Mouse (Mus musculus) midbrain, embryonic 16.5 days (tissue): ENCODE results near the gene Man1c1. TPM values are rescaled to one million over a fixed set of nuclear protein-coding genes. Genes with fewer than 3 reads are reported as not detected.

Source experiments
- ATAC-seq: fragments of 200-750 bp; cut with Nextera tagmentation; 2 replicates; pipeline ENCODE4 v1.8.0; 2017; ENCODE audit warnings: moderate TSS enrichment
- H3K27ac ChIP-seq: fragments of 300-500 bp; sonication (generic); 2 replicates; pipeline ENCODE4 v1.5.1; 2014; ENCODE audit warnings: mild to moderate bottlenecking, low read length, mixed read lengths
- H3K27me3 ChIP-seq: fragments of 300-500 bp; sonication (generic); 2 replicates; pipeline ENCODE4 v1.6.1; 2014; ENCODE audit warnings: low read depth, low read length, mixed read lengths; ENCODE audit not compliant: control insufficient read depth, insufficient read depth
- H3K36me3 ChIP-seq: fragments of 300-500 bp; sonication (generic); 2 replicates; pipeline ENCODE4 v1.6.1; 2014; ENCODE audit warnings: mild to moderate bottlenecking, low read length, moderate library complexity, mixed read lengths; ENCODE audit not compliant: control insufficient read depth, insufficient read depth
- H3K4me1 ChIP-seq: fragments of 300-500 bp; sonication (generic); 2 replicates; pipeline ENCODE4 v1.6.1; 2014; ENCODE audit warnings: mild to moderate bottlenecking, low read length, mixed read lengths; ENCODE audit not compliant: control insufficient read depth, insufficient read depth
- H3K4me2 ChIP-seq: fragments of 300-500 bp; sonication (generic); 2 replicates; pipeline ENCODE4 v1.6.1; 2014; ENCODE audit warnings: mild to moderate bottlenecking, low read length, mixed read lengths
- H3K4me3 ChIP-seq: fragments of 300-500 bp; sonication (generic); 2 replicates; pipeline ENCODE4 v1.5.1; 2014; ENCODE audit warnings: low read depth, mild to moderate bottlenecking, low read length, moderate library complexity, mixed read lengths
- H3K9ac ChIP-seq: fragments of 300-500 bp; sonication (generic); 2 replicates; pipeline ENCODE4 v1.6.1; 2014; ENCODE audit warnings: low read depth, low read length, mixed read lengths
- H3K9me3 ChIP-seq: fragments of 300-500 bp; sonication (generic); replicated peaks from 2 replicates; pipeline ENCODE4 v1.6.1; 2014; ENCODE audit warnings: mild to moderate bottlenecking, low read length, mixed read lengths; ENCODE audit not compliant: control insufficient read depth, poor library complexity, severe bottlenecking
- WGBS: fragments of 180-500 bp; shearing (Covaris S2); extraction: QIAGEN DNeasy Blood & Tissue Kit; methylation state at CpG from one replicate; pipeline ENCODE4 v1.1.7; 2014; 5-methylcytosine and 5-hydroxymethylcytosine counted together
- polyA plus RNA-seq: library from polyadenylated mRNA; unstranded; fragments of >200 nt; fragmentation: Nextera tagmentation; extraction: Ambion mirVana; gene quantifications from 2 replicates; pipeline ENCODE4 v1.2.1, GENCODE M21; 2015

Gene Man1c1
- polyA plus RNA-seq, 1 experiment from 2014 or later, result 2.9 TPM

DNA sequence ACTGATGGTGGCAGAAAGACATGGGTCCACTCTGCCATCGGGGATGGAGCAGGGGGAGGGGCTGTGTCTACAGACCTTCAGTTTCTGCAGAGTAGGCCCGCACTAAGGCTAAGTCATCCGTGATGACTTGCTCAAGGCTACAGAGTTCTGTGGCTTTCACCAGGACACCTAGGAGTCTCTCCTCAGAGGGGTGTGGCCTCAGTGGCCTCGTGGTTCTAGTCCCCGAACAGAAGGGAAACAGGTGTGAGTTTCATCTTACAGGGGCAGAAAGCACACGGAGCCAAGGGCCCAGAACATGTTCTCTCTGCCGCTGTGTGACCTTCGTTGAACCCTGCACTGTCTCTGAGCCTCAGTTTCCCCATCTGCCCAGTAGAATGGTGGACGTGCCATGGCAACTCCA lies 115.8 kb downstream of the Man1c1 start:
- H3K4me3 ChIP-seq, result no peak overlapping the region
- H3K36me3 ChIP-seq, result no peaks in the 10 kb centered on the region
- WGBS, result 93% methylated on average over 9 of the region's 9 CpGs
- H3K27ac ChIP-seq, result no peak overlapping the region
- peaks cover 10% of the 10 kb centered on the region; the same call in 1 of the 2 replicates for H3K4me1 ChIP-seq
- H3K4me2 ChIP-seq, result no peak overlapping the region
- no peak for ATAC-seq
- no peak overlapping the region for H3K9ac ChIP-seq
- no peaks in the 10 kb centered on the region for H3K9me3 ChIP-seq
- H3K27me3 ChIP-seq, result no peaks in the 10 kb centered on the region

DNA sequence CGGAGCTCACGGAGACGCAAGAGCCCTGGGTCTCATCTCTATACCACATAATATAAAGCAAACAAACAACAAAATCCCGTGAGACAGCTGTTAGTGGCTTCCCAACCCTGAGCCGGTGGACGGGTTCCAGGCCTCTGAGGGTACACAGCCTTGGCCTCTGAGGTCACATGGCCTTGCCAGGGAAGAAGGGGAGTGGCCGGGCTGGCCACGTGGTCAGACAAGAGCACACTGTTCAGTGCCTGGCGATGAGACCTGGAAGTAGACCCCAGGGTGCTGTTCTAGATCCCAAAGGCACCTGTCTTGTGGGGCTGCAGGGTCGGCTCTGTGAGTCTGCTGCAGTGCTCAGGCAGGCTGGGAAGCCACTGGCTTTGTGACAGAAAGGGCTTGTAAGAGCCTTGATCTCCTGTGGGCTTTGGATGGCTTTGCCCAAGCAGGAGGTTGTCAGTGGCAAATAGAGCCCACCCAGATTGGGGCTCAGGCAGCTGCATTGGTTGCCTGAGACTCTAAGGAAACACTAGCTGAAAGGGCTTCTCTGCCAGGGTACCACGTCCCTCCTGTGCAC lies 116.4 kb downstream of the Man1c1 start:
- H3K36me3 ChIP-seq, result no peaks in the 10 kb centered on the region
- H3K4me3 ChIP-seq, result no peak overlapping the region
- WGBS, result 73% methylated on average over 11 of the region's 11 CpGs
- no peak overlapping the region for H3K9ac ChIP-seq
- ATAC-seq, result no peak
- no peak overlapping the region for H3K4me2 ChIP-seq
- no peaks in the 10 kb centered on the region for H3K27me3 ChIP-seq
- peaks cover 10% of the 10 kb centered on the region; the same call in 1 of the 2 replicates for H3K4me1 ChIP-seq
- no peaks in the 10 kb centered on the region for H3K9me3 ChIP-seq
- H3K27ac ChIP-seq, result no peak overlapping the region

GRCm38 (mm10) chr4:134586631-134587030 lies 117.5 kb downstream of the Man1c1 start:
- no peak overlapping the region for H3K4me2 ChIP-seq
- WGBS, result 94% methylated on average over 1 of the region's 1 CpGs
- ATAC-seq, result no peak

GRCm38 (mm10) chr4:134586126-134586525 lies 118.0 kb downstream of the Man1c1 start:
- Histone ChIP-seq H3K27me3 (no peaks in the 10 kb centered on the region), H3K4me1 (peaks cover 1% of the 10 kb centered on the region; the same call in 1 of the 2 replicates), H3K36me3 (no peaks in the 10 kb centered on the region), H3K9me3 (no peaks in the 10 kb centered on the region), H3K4me3 (no peak overlapping the region), H3K4me2 (no peak overlapping the region), H3K27ac (no peak overlapping the region), H3K9ac (no peak overlapping the region)
- WGBS, result 88% methylated on average over 7 of the region's 7 CpGs
- no peak for ATAC-seq

More at GRCm38 (mm10) chr4:134586631-134587030, 117.5 kb downstream of the Man1c1 start:
- Histone ChIP-seq H3K27ac (no peak overlapping the region), H3K36me3 (no peaks in the 10 kb centered on the region), H3K9ac (no peak overlapping the region), H3K9me3 (no peaks in the 10 kb centered on the region), H3K4me3 (no peak overlapping the region), H3K4me1 (peaks cover 6% of the 10 kb centered on the region; the same call in 1 of the 2 replicates), H3K27me3 (no peaks in the 10 kb centered on the region)

- Histone ChIP-seq H3K4me1 (0 out of 2 replicates have a peak, but pooled peaks cover 4% of the 10 kb centered on the region), H3K9ac (no peak overlapping the region), H3K9me3 (no peaks in the 10 kb centered on the region), H3K4me2 (no peak overlapping the region), H3K27me3 (no peaks in the 10 kb centered on the region), H3K4me3 (no peak overlapping the region), H3K36me3 (no peaks in the 10 kb centered on the region), H3K27ac (no peak overlapping the region)
- 86% methylated on average over 3 of the region's 3 CpGs for WGBS
- ATAC-seq, result no peak
Measured at GRCm38 (mm10) chr4:134583513-134583912, 120.6 kb downstream of the Man1c1 start.

DNA sequence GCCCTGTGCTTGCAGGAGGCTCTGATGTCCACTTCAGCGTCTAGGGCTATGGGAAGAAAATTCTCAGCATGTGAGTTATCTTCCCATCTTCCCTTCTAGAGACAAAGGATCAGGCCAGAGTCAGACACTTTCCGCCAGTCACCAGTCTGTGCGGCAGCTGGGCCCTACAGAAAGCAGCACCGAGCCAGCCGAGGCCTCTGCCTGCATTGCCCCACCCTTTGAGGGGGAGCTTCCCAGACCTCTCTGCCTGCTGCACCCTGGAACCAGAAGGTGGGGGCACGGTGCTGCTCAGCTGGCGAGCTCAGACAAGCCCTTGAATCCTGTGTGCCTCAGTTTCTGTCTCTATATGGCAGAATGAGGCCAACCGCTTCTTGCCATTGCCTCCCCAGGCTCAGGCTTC lies 122.7 kb downstream of the Man1c1 start:
- Histone ChIP-seq H3K4me2 (no peak overlapping the region), H3K27me3 (no peaks in the 10 kb centered on the region), H3K36me3 (no peaks in the 10 kb centered on the region), H3K4me3 (no peak overlapping the region), H3K27ac (no peak overlapping the region), H3K9me3 (no peaks in the 10 kb centered on the region), H3K9ac (0 out of 2 replicates have a peak overlapping the region, but pooled peaks have one; percentile 38), H3K4me1 (0 out of 2 replicates have a peak, but pooled peaks cover 4% of the 10 kb centered on the region)
- 55% methylated on average over 8 of the region's 8 CpGs for WGBS
- no peak for ATAC-seq

DNA sequence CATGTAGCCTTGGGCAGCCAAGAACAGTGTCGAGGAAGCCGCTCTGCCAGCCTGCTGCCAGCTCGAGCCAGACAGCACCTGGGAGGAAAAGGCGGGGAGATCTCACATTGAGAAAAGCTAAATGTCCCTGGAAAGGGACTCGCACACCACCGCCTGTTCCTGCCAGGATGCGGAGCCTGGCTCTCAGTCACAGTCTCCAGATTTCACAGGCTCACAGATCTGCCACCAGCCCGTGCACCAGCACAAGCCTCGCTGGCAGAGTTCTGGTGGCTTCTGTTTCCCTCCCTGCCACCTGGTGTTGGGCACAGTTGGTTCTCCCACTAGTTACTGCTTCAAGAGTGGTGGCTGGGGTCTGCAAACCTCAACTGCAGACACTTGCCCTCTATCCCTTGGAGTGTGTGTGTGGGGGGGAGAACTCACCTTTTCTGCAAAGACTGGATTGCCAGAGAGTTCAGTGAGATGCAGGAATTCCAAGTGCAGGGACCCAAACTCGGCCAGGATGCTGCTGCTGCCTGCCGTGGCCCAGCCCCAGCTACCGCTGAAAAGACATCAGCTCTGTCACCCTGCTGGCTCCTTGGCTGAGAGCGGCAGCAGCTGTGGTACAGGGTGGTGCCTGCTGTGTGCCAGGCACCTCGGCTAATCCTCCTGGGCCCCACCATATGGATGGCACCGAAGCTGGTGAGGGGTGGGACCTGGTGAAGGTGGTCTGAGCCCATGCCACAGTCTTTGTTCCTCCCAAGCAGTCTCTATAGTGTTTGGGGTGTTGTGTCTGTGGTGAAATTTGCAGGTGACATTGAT lies 123.5 kb downstream of the Man1c1 start:
- H3K36me3 ChIP-seq, result no peaks in the 10 kb centered on the region
- H3K27ac ChIP-seq, result no peak overlapping the region
- no peaks in the 10 kb centered on the region for H3K9me3 ChIP-seq
- no peak overlapping the region for H3K4me3 ChIP-seq
- WGBS, result 68% methylated on average over 15 of the region's 15 CpGs
- no peak overlapping the region for H3K9ac ChIP-seq
- no peaks in the 10 kb centered on the region for H3K27me3 ChIP-seq
- no peak for ATAC-seq
- 0 out of 2 replicates have a peak, but pooled peaks cover 4% of the 10 kb centered on the region for H3K4me1 ChIP-seq
- H3K4me2 ChIP-seq, result no peak overlapping the region

GRCm38 (mm10) chr4:134579620-134580019 lies 124.5 kb downstream of the Man1c1 start:
- H3K9me3 ChIP-seq, result no peaks in the 10 kb centered on the region
- ATAC-seq, result no peak
- WGBS, result 32% methylated on average over 5 of the region's 5 CpGs
- H3K9ac ChIP-seq, result no peak overlapping the region
- no peak overlapping the region for H3K27ac ChIP-seq
- H3K4me3 ChIP-seq, result no peak overlapping the region
- no peak overlapping the region for H3K4me2 ChIP-seq
- no peaks in the 10 kb centered on the region for H3K27me3 ChIP-seq
- 0 out of 2 replicates have a peak, but pooled peaks cover 4% of the 10 kb centered on the region for H3K4me1 ChIP-seq
- H3K36me3 ChIP-seq, result no peaks in the 10 kb centered on the region

DNA sequence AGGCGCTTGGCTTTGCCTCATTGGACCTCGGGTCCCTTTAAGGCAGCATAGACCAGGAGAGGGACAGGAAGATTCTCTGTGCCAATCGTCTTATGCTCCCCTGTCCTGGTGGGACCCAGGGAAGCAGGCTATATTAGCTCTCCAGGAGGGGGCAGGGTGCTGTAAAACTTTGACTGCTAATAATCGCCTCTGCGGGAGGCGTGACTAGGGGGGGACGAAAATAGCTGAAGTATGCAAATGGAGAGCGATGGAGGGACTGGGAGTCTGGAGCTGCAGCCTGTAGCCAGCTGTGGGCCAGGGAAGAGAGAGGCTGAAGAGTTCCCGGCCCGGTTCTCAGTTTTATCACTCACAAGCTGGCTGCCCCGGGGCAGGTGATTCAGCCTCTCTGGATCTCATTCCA lies 124.9 kb downstream of the Man1c1 start:
- no peak for ATAC-seq
- Histone ChIP-seq H3K27me3 (no peaks in the 10 kb centered on the region), H3K4me1 (0 out of 2 replicates have a peak, but pooled peaks cover 4% of the 10 kb centered on the region), H3K9ac (no peak overlapping the region), H3K4me3 (no peak overlapping the region), H3K27ac (no peak overlapping the region), H3K4me2 (no peak overlapping the region), H3K36me3 (no peaks in the 10 kb centered on the region), H3K9me3 (no peaks in the 10 kb centered on the region)
- WGBS, result 26% methylated on average over 11 of the region's 11 CpGs
